Mouse (Mus musculus) kidney, postnatal 4 days (tissue): ENCODE measurements around the gene Btc.

ENCODE experiments used
- DNase-seq, 2 experiments: peaks; one replicate each; pipeline ENCODE4 v3.0.0; 2021; ENCODE audit warnings: mixed read lengths in 2 of 2

Btc gene

GRCm38 (mm10) chr5:91320348-91320747 lies 82.4 kb downstream of the Btc start:
- DNase-seq = no peak

- no peak for DNase-seq
Observed at GRCm38 (mm10) chr5:91313971-91314370, 88.8 kb downstream of the Btc start.

- DNase-seq = no peak
Observed at GRCm38 (mm10) chr5:91311767-91312166, 91.0 kb downstream of the Btc start.

- no peak for DNase-seq
Observed at GRCm38 (mm10) chr5:91308576-91308975, 94.2 kb downstream of the Btc start.

- DNase-seq = peak; percentile 20 to 49
Observed at GRCm38 (mm10) chr5:91307907-91308306, 94.9 kb downstream of the Btc start.
